Mouse (Mus musculus) T-cell, adult 2 months (primary cell): ENCODE data around the gene Arl15.
"Not testable (repeated sequence)": the region's sequence is repeated elsewhere in the genome, so short reads cannot be mapped to it uniquely, and the experiment has no call there.

ENCODE experiments used
- DNase-seq: peaks from one replicate; pipeline ENCODE4 v3.0.0; 2022; ENCODE audit warnings: low spot score

The Arl15 gene

DNA sequence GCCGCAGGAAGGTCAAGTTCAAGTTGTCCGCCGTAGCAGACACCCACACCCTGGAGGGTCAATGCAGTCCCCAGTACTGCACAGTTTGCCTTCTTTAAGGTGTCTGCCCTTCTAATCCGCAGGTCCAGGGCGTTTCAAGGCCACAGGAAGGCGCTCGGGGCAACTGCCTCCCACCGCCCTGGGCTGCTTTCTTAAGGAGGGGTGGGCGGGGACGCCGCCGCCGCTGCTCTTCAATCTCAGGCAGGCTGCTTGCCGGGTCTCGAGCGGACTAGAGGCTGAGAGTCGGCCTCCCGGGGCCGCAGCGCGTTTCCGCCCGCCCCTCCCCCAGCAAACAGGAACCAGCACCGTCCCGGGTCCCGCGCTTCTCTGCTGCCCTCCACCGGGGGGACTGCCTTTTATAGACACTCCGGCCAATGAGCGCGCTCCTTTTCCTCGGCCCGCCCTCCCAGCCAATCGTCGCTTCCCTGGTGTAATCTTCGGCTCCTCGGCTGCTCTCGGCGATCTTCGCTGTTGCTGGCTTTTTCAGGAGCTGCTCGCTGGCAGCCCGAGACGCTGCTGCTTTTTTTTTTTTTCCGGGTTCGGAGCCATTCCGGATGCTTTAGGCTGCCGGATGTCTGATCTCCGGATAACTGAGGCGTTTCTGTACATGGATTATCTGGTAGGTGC lies at the start of gene Arl15:
Arl15 (plus strand) TSS at position 467 of the 666 bp plus-strand sequence.
- peak; percentile 97 for DNase-seq

GRCm38 (mm10) chr13:113745301-113745700 lies 49.0 kb upstream of the Arl15 start:
- no peak for DNase-seq

GRCm38 (mm10) chr13:113750766-113751165 lies 43.5 kb upstream of the Arl15 start:
- DNase-seq, result no peak

GRCm38 (mm10) chr13:113754731-113755689 lies 39.3 kb upstream of the Arl15 start:
- DNase-seq, result no peak

DNA sequence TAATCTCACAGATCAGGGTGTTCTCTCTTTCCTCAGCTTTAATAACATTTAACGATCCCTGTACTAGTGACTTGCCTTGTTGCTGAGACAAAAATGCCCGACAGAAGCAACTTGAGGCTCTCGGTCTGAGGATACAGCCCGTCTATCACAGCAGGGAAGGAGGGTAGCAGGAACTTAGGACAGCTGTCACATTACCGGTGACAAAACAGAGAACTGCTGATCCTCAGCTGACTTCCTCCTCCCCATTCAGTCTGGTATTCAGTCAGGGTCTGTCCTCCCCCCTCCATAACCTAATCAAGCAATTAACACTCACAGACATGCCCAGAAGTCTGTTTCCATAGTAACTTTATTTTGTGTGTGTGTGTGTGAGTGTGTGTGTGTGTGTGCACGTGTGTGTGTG lies 38.5 kb upstream of the Arl15 start:
- DNase-seq, result no peak

DNA sequence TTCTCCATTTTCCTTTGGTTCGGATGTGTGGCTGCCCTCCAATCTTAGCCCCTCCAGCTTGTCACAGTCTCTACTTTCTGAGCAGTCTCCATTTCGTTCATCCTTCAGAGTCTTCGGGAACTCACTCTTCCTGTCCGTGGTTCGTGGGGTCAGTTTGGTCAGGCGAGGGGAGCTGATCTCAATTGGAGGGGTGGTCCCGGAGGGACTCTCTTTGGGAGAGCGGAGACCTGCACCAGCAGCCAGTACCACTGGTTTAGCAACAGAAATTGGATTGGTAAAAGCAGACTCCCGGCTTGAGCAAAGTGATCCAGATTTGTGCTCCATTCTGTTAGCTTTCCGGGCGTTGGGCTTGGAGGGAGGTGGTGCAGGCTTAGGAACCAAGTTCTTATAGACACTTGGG lies 32.6 kb upstream of the Arl15 start:
- DNase-seq, result no peak

DNA sequence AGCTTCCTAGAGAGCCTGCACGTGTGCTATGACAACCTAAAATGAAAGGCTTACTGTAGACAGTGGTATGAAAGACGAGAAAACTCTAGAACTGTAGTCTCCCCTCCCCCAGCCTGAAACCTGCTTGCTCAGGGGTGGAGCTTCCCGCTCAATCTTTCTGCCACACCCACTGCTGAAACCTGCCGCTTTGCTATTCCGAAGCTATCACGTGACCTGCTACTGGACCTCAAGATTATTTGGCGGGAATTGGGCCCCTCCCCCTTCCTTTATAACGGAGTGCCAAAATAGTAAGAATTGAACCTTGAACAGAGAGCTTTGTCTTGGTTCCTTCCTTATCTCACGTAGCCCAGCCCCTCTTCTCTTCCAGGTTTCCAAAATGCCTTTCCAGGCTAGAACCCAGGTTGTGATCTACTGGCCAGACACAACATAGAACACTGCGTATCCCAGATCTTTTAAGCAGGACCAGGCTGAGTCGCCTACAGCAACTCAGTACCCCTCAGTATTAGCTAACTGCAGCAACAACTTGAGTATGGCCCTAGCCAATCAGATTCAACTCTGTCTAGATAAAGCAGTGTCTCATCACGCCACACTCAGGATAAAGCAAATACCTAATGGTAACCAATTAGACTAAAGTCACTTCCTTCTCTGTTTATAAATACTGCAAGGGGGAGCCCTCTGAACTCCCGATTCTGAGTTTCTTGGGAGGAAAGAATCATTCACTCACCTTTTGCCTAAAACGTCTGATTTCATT lies 31.4 kb upstream of the Arl15 start:
- no peak for DNase-seq

DNA sequence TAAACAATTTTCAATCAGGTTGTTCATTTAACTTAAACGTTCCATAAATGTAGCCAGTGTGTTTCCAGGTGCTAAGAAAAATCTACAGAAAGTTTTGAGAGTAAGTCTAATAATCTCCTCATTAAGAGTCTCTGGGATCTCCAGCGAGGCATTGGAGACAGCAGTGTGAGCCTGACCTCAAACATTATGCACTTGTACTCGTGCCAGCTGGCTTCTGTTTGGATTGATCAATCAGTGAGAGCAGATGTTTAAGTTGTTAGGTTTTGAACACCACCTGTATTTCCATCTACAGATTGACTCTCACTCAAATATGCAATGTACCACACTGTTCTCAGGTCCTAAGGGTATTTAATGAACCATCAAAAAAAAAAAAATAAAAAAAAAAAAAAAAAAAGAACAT lies 28.9 kb upstream of the Arl15 start:
- DNase-seq, result no peak

DNA sequence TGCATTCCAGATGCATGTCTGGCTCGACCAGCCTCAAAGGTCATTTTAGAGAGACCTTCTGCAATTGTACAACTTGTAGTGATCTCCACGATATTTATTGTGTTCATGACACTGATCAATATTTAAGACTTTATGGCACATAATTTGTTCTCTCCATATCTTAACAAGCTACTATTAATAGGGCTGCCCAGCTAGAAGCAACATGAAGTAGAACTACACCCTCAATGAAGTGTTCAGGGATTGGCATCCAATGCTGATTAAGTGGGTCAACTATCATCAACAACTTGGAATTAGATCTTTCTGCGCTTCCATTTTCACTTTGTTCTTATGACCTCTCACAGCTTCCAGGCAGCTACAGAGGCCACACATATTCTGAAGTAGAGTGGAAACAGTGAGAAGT lies 24.5 kb upstream of the Arl15 start:
- no peak for DNase-seq

DNA sequence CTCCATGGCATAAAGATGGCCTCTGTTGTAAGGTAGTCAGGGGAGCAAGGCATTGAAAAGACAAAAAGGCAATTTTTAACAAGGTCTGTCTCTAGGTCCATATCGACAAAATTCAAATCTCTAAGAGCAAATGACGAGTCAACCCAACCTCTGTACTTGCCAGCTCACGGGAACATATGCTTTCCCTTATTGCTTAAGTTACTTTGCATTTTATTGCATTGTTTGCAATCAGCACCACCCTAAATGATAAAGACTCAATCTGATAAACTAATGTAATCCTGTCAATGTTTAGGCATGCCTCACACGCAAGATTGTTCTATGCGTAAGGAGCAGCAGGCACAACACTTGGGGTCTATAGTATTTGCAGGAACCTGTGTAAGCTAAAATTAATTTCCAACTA lies 24.0 kb upstream of the Arl15 start:
- DNase-seq, result no peak

- no peak for DNase-seq
Measured at GRCm38 (mm10) chr13:113771340-113771739, 23.0 kb upstream of the Arl15 start.

DNA sequence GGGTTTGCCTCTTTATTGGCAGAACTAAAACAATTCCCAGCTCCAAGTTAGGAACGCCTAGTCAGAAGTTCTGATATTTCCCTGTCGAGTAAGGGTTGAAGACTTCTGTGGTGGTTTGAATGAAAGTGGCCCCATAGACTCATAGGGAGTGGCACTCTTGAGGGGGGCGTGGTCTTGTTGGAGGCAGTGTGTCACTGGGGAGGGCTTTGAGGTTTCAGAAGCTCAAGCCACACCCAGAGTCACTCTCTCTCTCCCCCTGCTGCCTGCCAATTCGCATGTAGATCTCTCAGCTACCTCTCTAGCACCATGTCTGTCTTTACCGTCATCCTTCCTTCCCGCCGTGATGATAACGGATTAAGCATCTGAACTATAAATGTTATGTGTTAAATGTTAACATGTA lies 19.5 kb upstream of the Arl15 start:
- DNase-seq, result no peak

GRCm38 (mm10) chr13:113775244-113776140 lies 18.8 kb upstream of the Arl15 start:
- DNase-seq, result no peak

DNA sequence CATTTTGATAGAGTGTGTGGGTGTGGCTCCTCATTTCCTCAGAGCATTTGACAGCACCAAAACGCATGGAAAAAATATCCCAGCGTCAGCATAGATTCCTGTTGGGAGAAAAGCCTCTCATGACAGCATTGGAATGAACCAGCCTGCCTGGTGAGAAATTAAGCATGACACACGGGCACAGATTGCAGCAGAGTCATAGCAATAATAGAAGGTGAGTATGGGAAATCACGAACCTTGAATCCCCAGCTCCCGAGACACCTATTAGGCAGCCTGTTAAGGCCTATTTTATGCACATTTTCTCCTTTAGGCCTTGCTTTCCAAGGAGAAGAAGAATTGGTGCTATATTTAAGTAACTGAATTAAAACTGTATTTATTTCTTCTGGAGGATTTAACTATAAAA lies 8.5 kb upstream of the Arl15 start:
- DNase-seq, result no peak

DNA sequence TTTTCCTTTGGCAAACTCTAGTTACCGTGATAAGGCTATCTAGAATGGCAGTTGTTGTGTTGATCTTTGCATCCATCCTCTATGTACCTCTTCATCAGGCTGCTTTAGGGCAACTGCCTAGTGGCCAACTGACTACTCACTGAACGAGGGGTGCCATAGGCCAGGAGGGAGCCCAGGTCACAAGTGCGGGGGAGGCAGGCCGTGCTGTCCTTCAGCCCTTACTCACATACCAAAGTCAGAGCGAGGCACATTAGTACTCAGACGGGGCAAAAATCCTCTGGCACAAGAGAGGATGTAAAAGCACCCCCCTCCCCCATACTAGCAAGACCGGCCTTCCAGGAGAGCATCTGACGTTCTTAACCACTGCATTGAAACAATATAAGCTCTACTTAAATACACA lies 7.2 kb upstream of the Arl15 start:
- DNase-seq, result no peak

- not testable (repeated sequence) for DNase-seq
Measured at GRCm38 (mm10) chr13:113790016-113790415, 4.3 kb upstream of the Arl15 start.

DNA sequence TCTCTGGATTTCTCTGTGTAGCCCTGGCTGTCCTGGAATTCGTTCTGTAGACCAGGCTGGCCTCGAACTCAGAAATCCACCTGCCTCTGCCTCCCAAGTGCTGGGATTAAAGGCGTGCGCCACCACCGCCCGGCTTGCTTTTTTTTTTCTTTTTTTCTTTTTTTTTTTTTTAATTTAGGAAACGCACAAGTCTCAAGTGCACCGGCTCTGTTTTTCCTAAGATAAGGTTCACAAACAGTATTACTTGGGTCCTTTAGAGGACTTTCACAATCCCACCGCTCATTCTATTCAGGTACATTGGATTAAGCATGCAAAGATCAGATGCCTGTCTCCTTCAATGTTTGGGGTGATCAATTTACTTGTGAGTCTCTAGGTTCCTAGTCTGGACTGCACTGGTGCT lies 668 bp upstream of the Arl15 start:
- DNase-seq, result no peak

DNA sequence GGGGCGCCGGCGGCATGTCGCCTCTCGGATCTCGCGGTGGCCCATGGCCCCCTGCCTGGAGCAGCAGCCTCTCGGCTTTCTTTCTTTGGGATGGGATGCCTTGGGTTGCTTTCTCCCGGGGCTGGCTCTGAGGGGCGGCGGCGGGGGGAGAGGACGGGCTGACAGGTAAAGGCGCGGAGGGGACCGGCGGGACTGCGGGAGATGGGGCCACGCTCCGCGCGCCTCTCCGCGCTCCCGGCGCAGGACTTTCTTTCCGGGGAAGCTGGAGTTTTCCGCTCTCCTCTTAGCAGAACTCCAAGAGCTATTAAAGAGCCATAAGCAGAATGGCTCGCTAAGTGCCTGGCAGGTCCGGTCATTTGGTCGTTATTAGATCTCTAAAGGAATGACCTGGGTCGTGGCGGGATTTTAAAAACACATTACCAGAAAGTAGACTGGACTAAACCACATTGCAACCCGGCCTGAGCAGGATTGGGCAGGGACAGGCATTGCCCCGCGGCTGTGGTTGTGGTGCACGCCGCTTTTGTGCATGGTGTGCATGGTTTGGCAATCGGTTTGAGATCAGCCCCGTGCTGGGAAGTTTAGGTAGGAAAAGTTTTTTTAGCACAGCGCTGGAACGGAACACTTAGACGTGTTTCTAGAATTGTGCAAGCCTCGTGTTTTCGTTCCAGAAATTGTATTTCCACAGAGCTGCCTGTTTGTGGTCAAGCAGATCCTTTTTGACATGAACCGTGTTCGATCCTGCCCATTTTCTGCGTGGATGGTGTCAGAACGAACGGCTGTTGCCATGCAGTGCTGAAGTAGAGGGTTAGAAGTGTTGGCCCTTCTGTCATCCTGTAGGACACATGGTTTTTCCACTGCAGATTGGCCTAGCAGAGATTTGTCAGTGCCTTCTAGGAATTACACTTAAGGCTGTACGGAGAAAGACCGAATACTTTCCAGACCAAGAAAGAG lies 675 bp downstream of the Arl15 start:
- peak; percentile 27 for DNase-seq

- no peak for DNase-seq
Measured at GRCm38 (mm10) chr13:113797378-113797777, 3.1 kb downstream of the Arl15 start.

DNA sequence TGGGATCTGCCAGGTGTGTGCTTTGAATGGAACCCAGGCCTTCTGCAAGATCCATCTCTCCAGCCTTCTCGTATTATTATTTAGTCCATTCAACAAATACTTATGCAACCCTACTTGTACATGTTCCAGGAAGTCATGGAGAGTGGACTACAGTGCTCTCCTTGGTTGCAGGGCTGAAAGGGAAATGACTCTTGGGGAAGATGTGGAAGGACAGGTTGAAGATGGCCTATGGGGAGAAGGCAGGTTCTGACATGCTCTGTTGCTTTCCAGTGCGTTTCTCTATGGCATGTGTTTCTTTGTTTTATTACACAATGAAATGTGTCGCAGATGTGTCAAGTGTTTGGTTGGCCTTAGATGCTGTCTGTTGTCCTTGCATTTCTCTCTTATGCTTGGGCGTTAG lies 5.1 kb downstream of the Arl15 start:
- no peak for DNase-seq
